Comparison of ENCODE assay signal across 11 mouse cellular contexts in genomic region chr12:32768082-32768743, GRCm38 (mm10). TPM values are rescaled to one million over a fixed set of nuclear protein-coding genes. Genes with fewer than 3 reads are reported as not detected.
DNase-seq lines count a peak whose midpoint lies in the region; ATAC-seq and TF ChIP-seq lines count a peak whose summit lies in the region.
"Had no signal": no experiment of that assay in that cellular context is flagged by ENCODE, and none has a peak within 500 bp of the region (broad histone marks: within the 10 kb centered on the region; RNA-seq: fewer than 3 reads in every experiment).

No protein-coding gene starts in this region.

- no peak for TF ChIP-seq CTCF in kidney, adult 2 months (conservative IDR thresholded peaks at IDR 0.05; ENCODE audit: insufficient read depth, insufficient read length, low read depth, low read length)

- no peak for TF ChIP-seq POLR2A in kidney, adult 2 months (IDR thresholded peaks at IDR 0.05; ENCODE audit: low read depth, low read length)

- H3K4me1 ChIP-seq in kidney, embryonic 15.5 days, result no peaks in the 10 kb centered on the region
- H3K4me1 ChIP-seq in kidney, adult 2 months (ENCODE audit: control insufficient read depth, insufficient read depth, low read length), result peaks cover 30% of the 10 kb centered on the region
- H3K4me1 ChIP-seq in intestine, embryonic 15.5 days (replicated peaks), result no peaks in the 10 kb centered on the region
- H3K4me1 ChIP-seq: embryonic facial prominence, embryonic 15.5 days; stomach, embryonic 15.5 days had no signal

- no peaks in the 10 kb centered on the region for H3K36me3 ChIP-seq in kidney, embryonic 15.5 days
- no peaks in the 10 kb centered on the region for H3K36me3 ChIP-seq in kidney, adult 2 months (ENCODE audit: control insufficient read depth, insufficient read depth, low read length)
- H3K36me3 ChIP-seq in intestine, embryonic 15.5 days, result no peaks in the 10 kb centered on the region
- H3K36me3 ChIP-seq: embryonic facial prominence, embryonic 15.5 days; G1E; stomach, embryonic 15.5 days had no signal

- ATAC-seq in kidney, embryonic 15.5 days (replicated peaks; ENCODE audit: low FRiP score), result no peak
- no peak for ATAC-seq in intestine, embryonic 15.5 days

- 71% methylated on average over 3 of the region's 3 CpGs for WGBS in kidney, embryonic 15.5 days
- WGBS in kidney, adult 2 months, result 20% methylated on average over 3 of the region's 3 CpGs
- WGBS in intestine, embryonic 15.5 days, result 61% methylated on average over 3 of the region's 3 CpGs

- no peaks in the 10 kb centered on the region for H3K9me3 ChIP-seq in kidney, embryonic 15.5 days (replicated peaks)
- H3K9me3 ChIP-seq in intestine, embryonic 15.5 days, result no peaks in the 10 kb centered on the region
- H3K9me3 ChIP-seq: embryonic facial prominence, embryonic 15.5 days; G1E; stomach, embryonic 15.5 days had no signal

- no peak overlapping the region for H3K4me3 ChIP-seq in kidney, embryonic 15.5 days (replicated peaks)
- no peak overlapping the region for H3K4me3 ChIP-seq in kidney, adult 2 months (ENCODE audit: insufficient read depth, low read depth, low read length)
- no peak overlapping the region for H3K4me3 ChIP-seq in intestine, embryonic 15.5 days (replicated peaks)
- H3K4me3 ChIP-seq: embryonic facial prominence, embryonic 15.5 days; stomach, embryonic 15.5 days had no signal

- H3K27me3 ChIP-seq in kidney, embryonic 15.5 days, result no peaks in the 10 kb centered on the region
- H3K27me3 ChIP-seq in kidney, adult 2 months (replicated peaks; ENCODE audit: control insufficient read depth, insufficient read depth, low read length), result no peaks in the 10 kb centered on the region
- no peaks in the 10 kb centered on the region for H3K27me3 ChIP-seq in intestine, embryonic 15.5 days (replicated peaks)
- H3K27me3 ChIP-seq: embryonic facial prominence, embryonic 15.5 days; stomach, embryonic 15.5 days had no signal

- H3K9ac ChIP-seq in kidney, embryonic 15.5 days, result no peak overlapping the region
- H3K9ac ChIP-seq in intestine, embryonic 15.5 days, result no peak overlapping the region
- H3K9ac ChIP-seq: embryonic facial prominence, embryonic 15.5 days; stomach, embryonic 15.5 days had no signal

- no peak overlapping the region for H3K4me2 ChIP-seq in kidney, embryonic 15.5 days
- H3K4me2 ChIP-seq in intestine, embryonic 15.5 days (replicated peaks), result no peak overlapping the region
- H3K4me2 ChIP-seq: embryonic facial prominence, embryonic 15.5 days; stomach, embryonic 15.5 days had no signal

- H3K27ac ChIP-seq in kidney, embryonic 15.5 days, result no peak overlapping the region
- H3K27ac ChIP-seq in kidney, adult 2 months (ENCODE audit: insufficient read depth, low read depth, low read length), result peak overlapping the region; percentile 100
- no peak overlapping the region for H3K27ac ChIP-seq in intestine, embryonic 15.5 days
- H3K27ac ChIP-seq: embryonic facial prominence, embryonic 15.5 days; stomach, embryonic 15.5 days had no signal

- DNase-seq in kidney, adult 11 months, result peak; percentile 95
- DNase-seq in adrenal gland, postnatal 36 days, result peak; percentile 27 to 57
- peak; percentile 96 for DNase-seq in kidney, adult 2 months
- peak; percentile 87 for DNase-seq in lung, postnatal 36 days
- DNase-seq in spleen, postnatal 36 days (ENCODE audit: low spot score in 2 of 2), result no peak
- no peak for DNase-seq in cerebellum, adult 9-10 months

RNA-seq across cellular contexts. Expression of gene Nampt, which starts 51.1 kb away (rescaled TPM):
- 23.9 and 25.9 TPM in 2 replicates for polyA plus RNA-seq in kidney, embryonic 15.5 days (2015; fragmentation: Nextera tagmentation; extraction: Ambion mirVana)
- 100 to 1,000 TPM in 1 of 2 experiments, 10 to 100 TPM in 1; 73.7 to 121 TPM for total RNA-seq in adrenal gland, postnatal 36 days (2021)
- polyA plus RNA-seq in kidney, adult 2 months (2012; rRNA removed), result 29.3 and 37.6 TPM in 2 replicates
- polyA plus RNA-seq in intestine, embryonic 15.5 days (2015; fragmentation: Nextera tagmentation; extraction: Ambion mirVana), result 26.2 and 31.0 TPM in 2 replicates

Comparison
In these comparisons a context has a peak if more than half of its experiments do, and no peak if none do; other contexts are left out.
1. DNase-seq: peak in kidney, adult 11 months (single experiment), adrenal gland, postnatal 36 days (2 of 2), kidney, adult 2 months (single experiment) and lung, postnatal 36 days (single experiment); none in spleen, postnatal 36 days (0 of 2) and cerebellum, adult 9-10 months (single experiment).